Mouse (Mus musculus) lung, embryonic 14.5 days (tissue): Measurements from ENCODE around the gene Rps16. TPM values are rescaled to one million over a fixed set of nuclear protein-coding genes. Genes with fewer than 3 reads are reported as not detected.

Experiments
- ATAC-seq: fragments of 200-750 bp; cut with Nextera tagmentation; 2 replicates; pipeline ENCODE4 v1.8.0; 2017; ENCODE audit warnings: mild to moderate bottlenecking, moderate TSS enrichment, moderate library complexity; ENCODE audit not compliant: insufficient read depth
- DNase-seq: peaks from one replicate; pipeline ENCODE4 v3.0.0-alpha.2; 2015
- H3K27ac ChIP-seq: fragments of 300-500 bp; sonication (generic); 2 replicates; pipeline ENCODE4 v1.5.1; 2014; ENCODE audit warnings: low read depth, mild to moderate bottlenecking, moderate library complexity
- H3K27me3 ChIP-seq: fragments of 300-500 bp; sonication (generic); 2 replicates; pipeline ENCODE4 v1.6.1; 2014; ENCODE audit warnings: low read length, control low read depth; ENCODE audit not compliant: insufficient read depth
- H3K36me3 ChIP-seq: fragments of 300-500 bp; sonication (generic); 2 replicates; pipeline ENCODE4 v1.6.1; 2014; ENCODE audit warnings: control low read depth; ENCODE audit not compliant: insufficient read depth
- H3K4me1 ChIP-seq: fragments of 300-500 bp; sonication (generic); 2 replicates; pipeline ENCODE4 v1.6.1; 2014; ENCODE audit warnings: antibody characterized with exemption, control low read depth; ENCODE audit not compliant: insufficient read depth
- H3K4me2 ChIP-seq: fragments of 300-500 bp; sonication (generic); 2 replicates; pipeline ENCODE4 v1.6.1; 2014; ENCODE audit warnings: mild to moderate bottlenecking
- H3K4me3 ChIP-seq: fragments of 300-500 bp; sonication (generic); 2 replicates; pipeline ENCODE4 v1.5.1; 2014; ENCODE audit warnings: low read depth, low read length
- H3K9ac ChIP-seq: fragments of 300-500 bp; sonication (generic); 2 replicates; pipeline ENCODE4 v1.6.1; 2014
- H3K9me3 ChIP-seq: fragments of 300-500 bp; sonication (generic); 2 replicates; pipeline ENCODE4 v1.6.1; 2016; ENCODE audit warnings: low read depth, low read length, control low read depth
- CTCF ChIP-seq: IDR thresholded peaks from 2 replicates; pipeline ENCODE4 v1.5.1; 2016; ENCODE audit warnings: antibody characterized with exemption, low read depth
- WGBS: fragments of 180-500 bp; shearing (Covaris S2); extraction: QIAGEN DNeasy Blood & Tissue Kit; methylation state at CpG from one replicate; pipeline ENCODE4 v1.1.7; 2014; 5-methylcytosine and 5-hydroxymethylcytosine counted together
- polyA plus RNA-seq: library from polyadenylated mRNA; unstranded; fragments of >200 nt; fragmentation: Nextera tagmentation; extraction: Ambion mirVana; gene quantifications from 2 replicates; pipeline ENCODE4 v1.2.1, GENCODE M21; 2014

Gene Rps16
- 1,310 and 1,324 TPM in 2 replicates for polyA plus RNA-seq

DNA sequence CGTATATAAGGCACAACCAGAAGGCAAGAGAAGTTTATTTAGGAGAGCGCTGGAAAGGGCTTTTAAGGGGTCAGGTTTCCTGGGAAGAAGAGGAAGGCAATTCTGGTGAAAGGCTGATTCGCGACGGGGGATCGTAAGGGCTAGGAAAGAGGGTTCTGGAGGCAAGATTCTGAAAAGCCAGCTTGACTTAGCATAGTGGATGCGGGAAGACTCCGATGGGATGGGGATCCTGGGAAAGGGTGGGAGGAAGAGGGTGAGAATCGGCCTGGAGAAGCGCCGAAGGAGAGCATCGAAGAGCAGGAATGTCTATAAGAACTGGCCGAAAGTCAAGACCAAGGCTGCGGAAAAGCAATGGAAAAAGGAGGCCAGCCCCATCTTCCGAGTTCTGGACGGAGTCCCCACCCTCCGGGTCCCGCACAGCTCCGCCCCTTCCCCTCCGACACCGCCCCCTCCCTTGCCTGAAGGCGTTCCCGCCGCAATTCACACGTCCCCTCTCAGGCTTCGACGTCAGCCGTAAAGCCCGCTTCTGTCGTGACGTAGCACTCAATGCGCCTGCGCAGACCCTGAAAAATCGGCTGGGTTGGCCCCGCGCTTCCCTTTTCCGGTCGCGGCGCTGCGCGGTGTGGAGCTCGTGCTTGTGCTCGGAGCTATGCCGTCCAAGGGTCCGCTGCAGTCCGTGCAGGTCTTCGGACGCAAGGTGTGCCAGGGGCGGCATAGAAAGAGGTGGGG lies at the start of gene Rps16:
Rps16 (plus strand) TSS at position 498 of the 729 bp plus-strand sequence.
- Histone ChIP-seq H3K9me3 (no peaks in the 10 kb centered on the region), H3K36me3 (peaks cover 37% of the 10 kb centered on the region), H3K27ac (peak within 1 kb of the TSS; percentile 80), H3K4me1 (peaks cover 6% of the 10 kb centered on the region), H3K27me3 (no peaks in the 10 kb centered on the region), H3K9ac (peak within 1 kb of the TSS; percentile 99), H3K4me3 (peak within 1 kb of the TSS; percentile 89), H3K4me2 (peak within 1 kb of the TSS; percentile 94)
- ATAC-seq = peak; percentile 93
- DNase-seq = peak; percentile 99
- WGBS = under 1% methylated on average over 50 of the region's 50 CpGs
- TF ChIP-seq CTCF = no peak

DNA sequence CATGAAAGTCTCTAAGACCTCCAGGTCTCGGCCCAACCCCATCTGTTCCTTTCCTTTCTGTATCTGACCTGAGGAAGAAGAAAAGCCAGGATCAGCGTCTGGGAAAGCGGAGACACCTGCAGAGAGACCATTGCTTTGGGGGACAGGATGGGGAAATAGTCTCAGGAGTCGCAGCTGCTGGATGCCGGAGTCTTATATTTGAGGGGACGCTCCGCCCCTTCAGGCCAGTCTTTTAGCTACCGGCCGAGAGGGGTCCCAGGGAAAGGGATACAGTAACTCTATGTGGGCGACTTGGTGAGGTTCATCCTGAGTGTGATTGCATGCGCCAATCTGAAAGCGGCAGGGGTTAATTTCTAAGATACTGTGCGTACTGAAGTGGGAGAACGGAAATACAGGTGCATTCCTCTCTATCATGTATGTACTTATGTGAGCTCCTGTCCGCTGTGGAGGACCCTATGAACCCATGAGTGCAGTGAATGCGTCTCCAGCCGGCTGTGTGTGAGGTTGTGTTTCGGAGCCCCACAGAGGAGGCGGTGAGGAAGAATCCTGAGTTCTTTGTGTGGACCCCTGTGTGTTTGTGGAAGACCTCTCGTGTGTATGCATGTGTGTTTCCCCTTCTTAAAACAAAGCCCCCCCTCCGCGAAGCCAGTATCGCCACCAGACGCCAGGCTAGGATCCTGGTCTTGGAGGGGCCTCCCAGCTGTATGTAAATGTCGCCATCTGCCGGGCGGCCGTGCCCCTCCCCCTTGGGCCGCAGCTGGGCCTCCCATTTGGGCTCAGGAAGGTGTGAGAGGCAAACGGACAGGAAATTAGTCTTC lies 48.6 kb upstream of the Rps16 start, which contains the start of gene Dll3:
Dll3 (minus strand) TSS at position 623 of the 818 bp plus-strand sequence.
- H3K4me3 ChIP-seq = peak within 1 kb of the TSS; percentile 21
- peak; percentile 50 for ATAC-seq
- 1% methylated on average over 30 of the region's 30 CpGs for WGBS
- H3K4me1 ChIP-seq = no peaks in the 10 kb centered on the region
- H3K9me3 ChIP-seq = no peaks in the 10 kb centered on the region
- H3K36me3 ChIP-seq = peaks cover 21% of the 10 kb centered on the region
- no peak within 1 kb of the TSS; the same call in none of the 2 replicates for H3K9ac ChIP-seq
- TF ChIP-seq CTCF = peak; percentile 77
- H3K4me2 ChIP-seq = peak within 1 kb of the TSS; percentile 57
- no peak within 1 kb of the TSS for H3K27ac ChIP-seq
- DNase-seq = peak; percentile 76
- H3K27me3 ChIP-seq = peaks cover 48% of the 10 kb centered on the region

DNA sequence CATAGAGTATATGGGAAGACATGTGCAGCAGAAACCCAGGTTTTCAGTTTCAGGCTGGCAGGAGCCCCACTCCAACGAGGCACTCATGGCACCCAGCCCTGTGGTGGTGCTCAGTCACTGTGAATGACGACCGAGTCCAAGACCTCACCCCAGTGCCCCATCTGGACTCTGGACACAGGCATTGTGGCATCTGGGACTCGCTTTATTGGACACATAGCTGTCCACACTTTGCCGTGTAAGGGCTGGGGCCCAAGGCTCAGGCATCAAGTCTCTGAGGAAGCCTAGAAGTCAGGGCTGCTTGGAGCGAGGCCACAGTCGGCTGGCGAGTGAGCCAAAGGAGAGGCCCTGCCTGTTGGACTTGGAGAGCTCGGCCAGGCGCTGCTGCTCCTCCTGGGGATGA lies 44.8 kb upstream of the Rps16 start:
- 85% methylated on average over 10 of the region's 10 CpGs for WGBS
- H3K27me3 ChIP-seq = peaks cover 20% of the 10 kb centered on the region
- no peak overlapping the region for H3K9ac ChIP-seq
- H3K4me2 ChIP-seq = no peak overlapping the region
- DNase-seq = no peak
- H3K9me3 ChIP-seq = no peaks in the 10 kb centered on the region
- TF ChIP-seq CTCF = no peak
- no peak overlapping the region for H3K4me3 ChIP-seq
- 0 out of 2 replicates have a peak, but pooled peaks cover under 1% of the 10 kb centered on the region for H3K4me1 ChIP-seq
- no peak for ATAC-seq
- peaks cover 56% of the 10 kb centered on the region for H3K36me3 ChIP-seq
- no peak overlapping the region for H3K27ac ChIP-seq

DNA sequence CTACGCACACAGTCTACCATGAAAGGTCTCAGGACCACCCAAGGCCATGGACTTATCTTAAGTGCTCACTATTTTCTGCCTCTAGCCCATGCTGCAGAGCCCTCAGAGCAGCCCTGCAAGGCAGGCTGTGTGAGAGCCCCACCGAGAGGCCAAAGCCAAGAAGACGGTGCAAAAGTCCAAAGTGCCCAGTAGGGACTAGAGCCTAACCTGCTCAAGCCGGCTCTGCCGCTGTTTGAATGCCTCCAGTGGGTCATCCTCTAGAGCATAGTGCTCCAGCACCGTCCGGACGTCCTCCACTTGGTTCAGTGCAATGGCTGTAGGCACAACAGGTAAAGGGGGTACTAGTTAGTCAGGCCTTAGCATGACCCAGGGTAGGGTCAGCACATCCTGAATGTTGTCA lies 44.2 kb upstream of the Rps16 start:
- 91% methylated on average over 8 of the region's 8 CpGs for WGBS
- TF ChIP-seq CTCF = no peak
- H3K4me3 ChIP-seq = no peak overlapping the region
- H3K4me1 ChIP-seq = 0 out of 2 replicates have a peak, but pooled peaks cover 5% of the 10 kb centered on the region
- no peak overlapping the region for H3K27ac ChIP-seq
- DNase-seq (no peak), ATAC-seq (no peak)
- H3K9ac ChIP-seq = no peak overlapping the region
- no peaks in the 10 kb centered on the region for H3K9me3 ChIP-seq
- H3K4me2 ChIP-seq = no peak overlapping the region
- H3K36me3 ChIP-seq = peaks cover 56% of the 10 kb centered on the region
- H3K27me3 ChIP-seq = peaks cover 14% of the 10 kb centered on the region

DNA sequence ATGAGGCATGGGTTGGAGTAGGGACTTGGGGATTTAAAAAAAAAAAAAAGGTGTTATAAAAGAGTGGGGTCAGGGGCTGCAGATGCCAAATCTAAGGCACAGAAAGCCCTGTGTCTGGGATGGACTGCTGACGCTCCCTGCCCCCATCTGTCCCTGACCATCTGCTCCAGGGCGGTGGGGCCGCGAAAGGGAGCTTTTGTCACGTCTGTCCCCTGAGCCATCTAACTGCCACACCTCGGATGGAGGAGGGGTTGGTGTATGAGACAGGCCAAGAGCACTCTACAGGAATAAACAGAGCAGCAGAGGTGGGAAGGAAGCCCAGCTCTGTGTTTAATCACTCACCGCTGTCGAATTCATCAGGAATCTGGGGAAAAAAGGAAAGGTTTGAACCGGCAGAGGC lies 40.7 kb upstream of the Rps16 start:
- whole genome bisulfite sequencing = 59% methylated on average over 9 of the region's 9 CpGs
- ATAC-seq = no peak
- H3K4me2 ChIP-seq = no peak overlapping the region

DNA sequence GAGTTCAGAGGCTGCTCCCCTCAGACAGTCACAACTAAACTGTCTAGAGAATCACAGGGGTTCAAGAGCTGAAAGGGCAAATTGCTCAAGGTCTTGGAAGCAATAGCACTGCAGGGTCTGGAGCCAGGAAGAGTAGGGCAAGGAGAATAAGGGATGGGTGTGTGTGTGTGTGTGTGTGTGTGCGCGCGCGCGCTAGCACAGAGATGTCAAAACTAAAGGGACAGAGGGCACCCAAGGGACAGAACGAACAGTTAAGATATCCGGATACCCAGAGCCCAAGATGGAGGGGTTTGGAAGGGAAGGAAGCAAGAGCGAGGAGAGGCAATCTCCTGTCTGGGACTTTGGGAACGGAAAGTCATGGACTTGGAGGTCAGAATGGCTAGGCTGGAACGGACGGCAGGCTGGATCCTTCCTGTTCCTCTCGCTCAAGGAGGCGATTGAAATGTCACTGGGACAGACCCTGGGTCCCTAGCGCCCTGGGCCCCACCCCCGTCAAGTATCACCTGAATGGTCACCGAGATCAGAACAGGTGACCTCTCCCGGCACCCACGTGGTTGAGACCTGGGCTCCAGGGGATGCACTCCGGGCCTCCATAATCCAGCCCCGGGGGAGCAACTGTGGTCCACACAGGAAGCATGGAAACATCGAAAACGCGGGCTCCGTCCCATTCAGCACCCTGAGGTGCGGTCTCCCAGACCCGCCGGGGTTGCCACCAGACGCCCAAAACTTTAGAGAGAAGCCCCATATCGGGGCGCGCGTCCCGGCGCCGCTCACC lies 39.1 kb upstream of the Rps16 start:
- DNase-seq = peak; percentile 10
- H3K27me3 ChIP-seq = no peaks in the 10 kb centered on the region
- TF ChIP-seq CTCF = no peak
- ATAC-seq = peak; percentile 58
- WGBS = 6% methylated on average over 35 of the region's 35 CpGs
- H3K9me3 ChIP-seq = no peaks in the 10 kb centered on the region
- H3K4me3 ChIP-seq = peak overlapping the region; percentile 95
- peak overlapping the region; percentile 67 for H3K27ac ChIP-seq
- H3K4me1 ChIP-seq = 0 out of 2 replicates have a peak, but pooled peaks cover 5% of the 10 kb centered on the region
- peaks cover 61% of the 10 kb centered on the region for H3K36me3 ChIP-seq
- H3K4me2 ChIP-seq = peak overlapping the region; percentile 69
- H3K9ac ChIP-seq = peak overlapping the region; percentile 87

More for the DNA sequence above, 40.7 kb upstream of the Rps16 start:
- Histone ChIP-seq H3K36me3 (peaks cover 60% of the 10 kb centered on the region), H3K27ac (no peak overlapping the region), H3K4me3 (no peak overlapping the region; the same call in 1 of the 2 replicates), H3K9me3 (no peaks in the 10 kb centered on the region), H3K9ac (no peak overlapping the region), H3K4me1 (0 out of 2 replicates have a peak, but pooled peaks cover 5% of the 10 kb centered on the region), H3K27me3 (no peaks in the 10 kb centered on the region)
- DNase-seq = no peak
- TF ChIP-seq CTCF = no peak
